Mouse (Mus musculus): ENCODE measurements around the gene Mrps27. TPM values are rescaled to one million over a fixed set of nuclear protein-coding genes. Genes with fewer than 3 reads are reported as not detected.
"Not testable (repeated sequence)": the region's sequence is repeated elsewhere in the genome, so short reads cannot be mapped to it uniquely, and the experiment has no call there.

Gene Mrps27
- 10 to 100 TPM; 28.3 to 28.7 TPM for total RNA-seq (2021)

DNA sequence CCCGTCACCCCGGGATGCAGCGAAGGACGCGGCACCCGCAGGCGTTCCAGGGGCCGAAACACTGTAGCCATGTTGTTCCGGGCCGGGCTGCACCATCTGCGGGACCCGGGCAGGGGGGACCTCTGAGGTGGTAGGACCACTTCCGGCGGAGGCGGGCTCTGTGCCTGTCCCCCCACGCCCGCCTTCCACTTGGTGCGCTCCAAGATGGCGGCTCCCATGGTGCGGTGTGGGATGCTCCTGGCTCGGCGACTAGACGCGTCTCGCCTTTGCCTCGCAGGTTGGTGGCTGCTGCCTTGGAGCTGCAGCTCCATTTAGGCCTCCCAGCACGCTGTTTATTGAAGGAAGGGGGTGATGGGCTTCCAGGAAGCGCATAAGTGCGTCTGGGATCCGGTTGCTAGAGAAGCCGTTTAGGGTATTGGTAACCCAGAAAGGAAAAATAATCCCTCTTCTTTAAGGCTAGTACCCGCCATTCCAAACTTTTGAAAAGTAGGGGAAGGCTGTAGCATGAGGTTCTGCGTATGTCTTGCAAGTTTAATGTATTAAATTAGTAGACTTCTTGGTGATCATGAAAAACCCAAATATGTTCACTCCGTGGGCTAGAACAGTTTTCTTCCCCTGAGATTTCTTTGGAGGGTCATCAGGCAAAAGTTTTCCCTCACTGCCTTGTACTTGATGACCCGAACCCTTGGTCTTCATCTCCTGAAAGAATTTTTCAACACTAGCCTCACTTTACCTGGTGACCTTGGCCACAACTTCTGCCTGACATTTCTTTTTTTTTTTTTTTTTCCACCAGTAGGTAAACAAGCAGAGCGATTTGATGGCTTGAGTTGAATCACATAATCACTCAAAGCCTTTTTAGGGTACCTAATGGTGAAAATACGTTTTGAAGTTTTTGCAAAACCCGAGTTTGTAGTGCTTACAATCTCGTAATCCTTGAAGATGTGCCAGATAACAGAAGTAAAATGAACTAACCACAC is at the start of gene Mrps27, which contains the start of gene Ptcd2:
Gene Mrps27 (plus strand): TSS at position 188 of the 977 bp plus-strand sequence.
Gene Ptcd2 (minus strand): TSS at position 107 of the 977 bp plus-strand sequence.
- peak; percentile 99 for DNase-seq
- intact Hi-C loops (cut with DNase I): no loop called here

DNA sequence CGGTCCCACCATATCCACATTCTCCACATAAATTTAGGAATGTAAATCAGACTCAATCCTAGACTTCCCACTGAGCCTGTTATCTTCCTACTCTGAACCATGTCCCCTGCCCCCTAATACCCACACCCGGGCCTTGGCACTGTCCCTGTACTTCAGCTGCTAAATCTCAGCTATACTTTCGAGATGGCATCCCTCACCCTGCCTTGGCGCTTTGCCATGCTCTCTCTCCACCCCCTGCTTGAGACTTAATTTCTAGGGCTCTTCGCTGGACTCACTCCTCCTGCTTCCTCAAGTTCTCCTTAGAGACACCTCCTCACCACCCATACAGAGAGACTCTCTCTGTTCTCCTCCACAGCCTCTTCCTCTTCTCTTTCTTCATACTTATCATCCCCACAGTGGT is 44.7 kb upstream of the Mrps27 start:
- intact Hi-C loops (cut with DNase I): no loop called here
- DNase-seq: peak; percentile 34

DNA sequence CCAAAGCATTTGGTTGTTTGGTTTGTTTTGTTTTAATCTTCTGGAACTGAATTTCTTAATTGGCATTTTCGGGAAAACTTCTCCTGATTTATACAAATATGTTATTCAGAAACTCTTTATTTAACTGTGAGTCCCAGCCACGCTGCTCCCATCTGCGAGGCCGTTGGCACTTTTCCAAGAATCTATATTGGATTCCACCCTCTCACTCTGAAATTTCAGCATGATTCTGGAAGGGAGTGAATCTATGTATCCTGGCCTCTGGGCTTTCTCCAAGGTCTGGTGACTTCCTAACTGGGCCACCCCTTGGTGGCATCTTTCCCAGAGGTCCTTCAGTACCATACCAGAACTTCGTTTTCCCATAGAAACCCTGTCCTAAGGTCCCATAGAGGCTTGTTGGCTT is 40.7 kb upstream of the Mrps27 start:
- intact Hi-C loops (cut with DNase I): no loop called here
- DNase-seq: no peak

DNA sequence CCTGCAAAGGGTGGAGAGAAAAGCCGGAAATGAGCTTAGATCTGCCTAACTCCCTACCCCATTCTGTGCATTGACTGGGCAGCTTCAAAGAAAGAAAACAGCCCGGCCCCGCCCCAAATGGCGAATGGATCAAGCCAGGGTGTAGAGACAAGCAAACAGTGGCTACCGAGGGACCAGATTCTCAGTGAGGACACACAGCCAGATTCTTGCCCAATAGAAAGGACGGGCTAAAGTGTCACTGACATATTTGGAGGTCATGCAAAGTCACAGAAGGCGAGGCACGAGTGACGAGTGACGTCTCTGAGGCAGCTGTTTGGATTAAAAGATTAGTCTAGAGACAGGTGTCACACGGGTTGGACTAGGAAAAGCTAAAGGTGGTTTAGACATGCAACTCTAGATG is 40.2 kb upstream of the Mrps27 start:
- intact Hi-C loops (cut with DNase I): no loop called here

DNA sequence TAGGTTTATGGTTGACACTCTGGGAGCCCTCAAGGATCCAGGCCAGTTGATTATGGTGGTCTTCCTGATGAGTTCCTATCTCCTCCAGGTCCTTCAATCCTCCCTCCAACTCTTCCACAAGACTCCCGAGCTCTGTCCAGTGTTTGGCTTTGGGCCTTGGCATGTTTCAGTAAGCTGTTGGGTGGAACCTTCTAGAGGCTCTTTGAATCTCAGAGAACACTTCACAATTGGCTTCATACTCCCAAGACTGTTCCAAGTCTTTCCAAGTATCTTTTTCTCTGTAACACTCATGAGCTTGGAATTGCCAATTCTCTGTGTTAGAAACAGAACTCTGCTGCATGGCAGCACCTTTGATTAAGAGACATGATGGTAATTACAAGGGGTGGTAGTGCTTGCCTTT is 39.4 kb upstream of the Mrps27 start:
- intact Hi-C loops (cut with DNase I): no loop called here
- DNase-seq: no peak

More for the DNA sequence above, 40.2 kb upstream of the Mrps27 start:
- DNase-seq: no peak

DNA sequence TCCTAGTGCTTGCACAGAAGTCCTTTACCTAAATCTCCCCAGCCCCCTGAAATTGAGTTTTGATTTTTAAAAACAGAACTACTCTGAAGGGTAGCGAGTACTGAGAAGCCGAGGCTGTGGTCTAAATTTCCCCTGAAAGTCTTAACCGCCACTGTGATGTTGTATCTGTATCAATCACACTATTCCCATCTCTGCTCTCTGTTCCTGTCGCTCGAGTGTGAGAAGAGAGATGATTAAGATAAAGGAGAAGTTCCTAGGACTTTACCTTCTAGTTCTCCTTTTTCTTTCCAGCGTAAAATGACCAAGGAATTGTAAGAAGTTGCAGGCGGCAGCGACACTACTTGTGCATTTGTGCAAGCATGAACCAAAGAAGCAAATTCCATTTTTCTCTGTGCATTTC is 38.4 kb upstream of the Mrps27 start:
- intact Hi-C loops (cut with DNase I): no loop called here
- DNase-seq: no peak

DNA sequence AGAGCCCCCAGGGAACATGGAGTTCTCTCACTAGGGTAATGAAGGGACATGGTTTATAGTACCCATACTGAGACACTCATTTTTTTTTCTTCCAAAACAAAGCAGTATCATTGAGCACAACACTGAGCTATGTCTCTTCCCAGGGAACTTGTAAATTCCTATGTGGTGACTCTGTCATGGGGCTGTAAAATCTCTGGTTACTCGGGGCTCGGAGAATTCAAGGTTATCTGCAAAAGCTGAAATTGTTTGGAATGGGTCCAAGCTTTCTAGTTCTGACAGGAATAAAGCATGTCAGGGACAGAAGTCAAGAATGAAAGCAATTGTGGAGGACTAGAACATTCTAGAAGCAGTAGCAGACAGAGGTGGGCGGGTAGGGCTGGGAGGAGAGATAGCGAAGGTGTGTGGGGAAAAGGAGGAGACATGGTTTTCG is 36.6 kb upstream of the Mrps27 start:
- intact Hi-C loops (cut with DNase I): no loop called here
- no peak for DNase-seq

DNA sequence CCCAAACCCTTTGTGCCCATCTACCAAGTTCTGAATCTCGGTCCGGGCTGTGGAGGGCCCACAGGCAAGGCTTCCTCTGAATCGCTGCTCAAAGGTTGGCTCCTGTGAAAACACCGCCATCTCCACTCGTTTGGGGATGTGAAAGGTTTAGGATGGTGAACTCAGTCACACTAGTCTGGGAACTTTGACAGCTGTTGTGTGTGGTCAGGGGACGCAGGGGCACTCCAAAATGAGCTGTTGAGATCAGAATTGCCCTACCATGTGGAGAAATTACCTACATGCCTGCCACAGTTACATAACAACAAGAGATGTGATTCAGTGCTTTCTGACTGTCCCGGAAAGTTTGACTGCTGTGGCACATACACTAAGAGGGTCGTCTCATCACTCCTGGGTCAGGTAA is 36.2 kb upstream of the Mrps27 start:
- no peak for DNase-seq
- intact Hi-C loops (cut with DNase I): no loop called here

DNA sequence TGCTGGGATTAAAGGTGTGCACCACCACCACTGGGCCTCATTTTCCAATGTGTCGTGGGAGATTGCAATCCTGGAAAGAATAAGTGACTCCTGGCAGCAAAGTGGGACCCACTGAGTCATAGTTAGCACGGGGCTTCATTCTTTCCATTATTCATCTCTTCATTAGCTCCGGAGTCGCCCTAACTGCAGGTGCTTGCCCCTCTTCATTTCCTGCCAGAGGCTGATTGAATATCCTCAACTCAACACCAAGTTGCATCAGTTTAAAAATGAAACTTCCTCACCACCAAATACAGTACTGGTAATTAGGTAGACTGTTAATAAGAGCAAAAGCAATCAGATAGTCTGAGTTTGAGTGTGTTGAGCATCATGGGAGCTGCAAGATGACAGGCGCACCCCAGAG is 30.5 kb upstream of the Mrps27 start:
- intact Hi-C loops (cut with DNase I): loop anchor here (10.0 kb wide), 1 partner anchor 159 kb away; no protein-coding TSS in a partner anchor
- no peak for DNase-seq

DNA sequence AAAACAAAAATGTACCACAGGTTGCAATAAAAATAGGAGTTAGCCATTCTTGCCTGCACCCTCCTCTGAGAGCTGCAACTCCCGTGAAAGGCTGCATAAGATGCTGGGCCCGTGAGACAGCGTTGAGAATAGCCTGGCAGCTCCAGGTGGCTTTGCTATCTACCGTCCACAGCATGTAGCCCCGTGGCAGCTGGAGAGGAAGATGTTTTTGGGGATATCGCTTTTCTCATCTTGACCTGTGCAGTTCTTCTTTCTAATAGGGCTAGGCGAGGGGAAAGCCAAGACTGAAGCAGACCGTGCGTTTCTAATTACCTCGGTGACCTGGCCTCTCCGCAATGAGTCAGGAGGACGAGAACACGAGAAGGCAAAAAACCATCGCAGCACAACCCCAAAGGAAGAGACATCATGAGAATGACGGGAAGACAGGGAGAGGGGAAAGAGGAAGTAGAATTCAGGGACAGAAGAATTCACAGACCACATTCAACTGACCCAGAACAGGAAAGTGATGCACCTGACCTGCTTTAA is 29.9 kb upstream of the Mrps27 start:
- intact Hi-C loops (cut with DNase I): loop anchor here (10.0 kb wide), 1 partner anchor 160 kb away; no protein-coding TSS in a partner anchor
- no peak for DNase-seq

DNA sequence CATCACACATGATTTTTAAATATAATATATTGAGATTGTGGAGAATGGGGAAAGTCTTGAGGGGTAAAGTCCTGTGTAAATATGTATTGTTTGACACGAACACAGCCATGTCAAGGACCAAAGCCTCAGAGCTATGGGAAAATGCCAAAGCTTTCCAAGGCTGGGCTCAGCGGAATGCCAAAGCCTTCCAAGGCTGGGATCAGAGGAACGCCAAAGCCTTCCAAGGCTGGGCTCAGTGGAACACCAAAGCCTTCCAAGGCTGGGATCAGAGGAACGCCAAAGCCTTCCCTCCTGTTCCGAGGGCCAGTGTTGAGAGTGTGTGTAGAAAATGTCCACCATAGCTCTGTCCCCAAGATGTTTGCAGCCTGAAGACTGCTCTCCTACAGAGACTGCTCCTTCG is 28.2 kb upstream of the Mrps27 start:
- DNase-seq: no peak

DNA sequence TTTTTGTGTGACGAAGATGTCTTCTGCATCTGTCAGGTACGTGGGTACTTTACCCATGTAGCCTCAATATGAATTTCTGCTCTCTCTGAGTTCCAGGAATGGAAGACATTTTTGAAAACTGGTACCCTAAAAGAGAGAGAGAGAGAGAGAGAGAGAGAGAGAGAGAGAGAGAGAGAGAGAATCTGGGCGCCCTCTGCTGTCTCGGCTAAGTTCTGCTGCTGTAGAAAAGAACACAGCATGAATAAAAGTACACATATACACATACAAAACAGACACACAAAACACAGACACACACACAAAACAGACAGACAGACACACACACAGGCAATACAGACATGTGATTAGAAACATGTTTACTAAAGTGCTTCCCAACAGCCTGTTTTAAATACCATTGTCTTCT is 27.5 kb upstream of the Mrps27 start:
- intact Hi-C loops (cut with DNase I): loop anchor here (10.0 kb wide), 1 partner anchor 162 kb away; no protein-coding TSS in a partner anchor
- peak; percentile 55 for DNase-seq

More for the DNA sequence above, 28.2 kb upstream of the Mrps27 start:
- intact Hi-C loops (cut with DNase I): loop anchor here (10.0 kb wide), 1 partner anchor 162 kb away; no protein-coding TSS in a partner anchor

DNA sequence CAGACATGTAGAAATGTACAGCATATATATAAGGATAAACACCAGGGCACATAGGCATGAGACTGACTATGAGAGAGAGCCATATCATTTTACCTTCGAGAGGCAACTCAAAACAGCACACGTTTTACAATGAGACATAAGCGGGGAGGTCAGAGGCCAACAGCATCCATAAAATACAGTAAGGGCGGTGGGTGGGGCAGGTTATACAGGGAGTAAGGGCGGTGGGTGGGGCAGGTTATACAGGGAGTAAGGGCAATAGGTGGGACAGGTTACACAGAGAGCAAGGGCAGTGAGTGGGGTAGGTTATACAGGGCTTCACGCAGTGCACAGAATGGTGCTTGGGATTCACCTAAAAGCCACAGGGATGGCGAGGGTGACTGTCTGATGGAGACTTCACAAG is 24.1 kb upstream of the Mrps27 start:
- DNase-seq: no peak

DNA sequence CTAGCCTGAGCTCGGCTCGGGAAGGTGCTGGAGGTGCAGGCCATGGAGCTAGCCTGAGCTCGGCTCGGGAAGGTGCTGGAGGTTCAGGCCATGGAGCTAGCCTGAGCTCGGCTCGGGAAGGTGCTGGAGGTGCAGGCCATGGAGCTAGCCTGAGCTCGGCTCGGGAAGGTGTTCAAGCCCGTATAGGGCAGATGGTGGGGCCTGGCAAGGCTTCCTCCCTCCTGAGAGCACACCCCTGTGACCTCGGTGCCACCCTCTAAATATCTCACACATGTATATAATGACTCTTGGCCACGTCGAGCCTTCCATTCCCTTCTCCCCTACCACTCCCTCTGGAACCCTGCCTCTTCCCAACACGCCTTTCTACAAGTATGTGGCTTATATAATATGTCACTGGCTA is 21.7 kb upstream of the Mrps27 start:
- DNase-seq; intact Hi-C loops (cut with DNase I): not testable (repeated sequence)

More for the DNA sequence above, 24.1 kb upstream of the Mrps27 start:
- intact Hi-C loops (cut with DNase I): no loop called here

DNA sequence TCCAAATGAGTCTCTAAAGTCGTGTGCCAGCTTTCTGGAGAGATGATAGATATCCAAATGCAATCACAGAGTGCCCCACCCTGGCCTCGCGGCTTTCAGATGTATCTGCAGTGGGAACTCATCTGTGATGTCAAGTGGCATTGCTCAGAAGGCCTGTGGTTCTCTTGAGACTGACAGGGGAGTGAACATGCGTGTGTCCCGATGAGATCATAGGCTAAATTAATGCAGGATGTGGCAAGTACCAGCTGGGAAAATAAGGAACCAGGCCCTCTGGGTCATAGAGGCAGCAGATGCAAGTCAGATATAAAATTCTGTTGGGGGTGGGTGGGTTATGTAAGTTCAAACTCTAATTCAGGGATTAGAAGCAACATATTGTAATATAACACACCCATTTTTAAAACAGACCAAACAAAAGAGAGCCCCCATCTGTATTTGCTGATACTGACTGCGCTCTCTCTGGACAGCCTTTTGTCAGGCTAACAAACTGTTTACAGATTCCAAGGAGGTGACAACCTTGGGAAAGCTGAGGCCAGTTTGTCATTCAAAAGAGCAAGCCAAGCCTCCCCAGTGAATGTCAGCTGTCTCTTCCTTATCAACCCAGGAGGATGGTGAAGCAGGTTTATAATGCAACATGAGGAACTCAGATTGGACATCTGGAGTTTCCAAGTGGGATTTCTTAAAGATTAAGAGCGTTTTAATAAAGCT is 20.8 kb upstream of the Mrps27 start:
- intact Hi-C loops (cut with DNase I): no loop called here
- no peak for DNase-seq

DNA sequence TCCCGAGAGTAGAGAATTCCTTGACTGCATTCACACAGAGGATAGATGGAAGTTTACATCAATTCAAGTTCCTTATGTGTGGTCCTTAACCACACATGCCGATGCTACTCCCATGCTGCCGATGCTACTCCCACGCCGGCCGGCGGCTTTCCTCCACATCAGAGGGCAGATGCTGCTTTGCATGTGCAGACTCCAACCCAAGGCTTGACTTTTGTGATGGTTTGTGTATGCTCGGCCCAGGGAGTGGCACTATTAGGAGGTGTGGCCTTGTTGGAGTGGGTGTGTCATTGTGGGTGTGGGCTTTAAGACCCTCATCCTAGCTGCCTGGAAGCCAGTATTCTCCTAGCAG is 20.3 kb upstream of the Mrps27 start:
- DNase-seq; intact Hi-C loops (cut with DNase I): not testable (repeated sequence)

DNA sequence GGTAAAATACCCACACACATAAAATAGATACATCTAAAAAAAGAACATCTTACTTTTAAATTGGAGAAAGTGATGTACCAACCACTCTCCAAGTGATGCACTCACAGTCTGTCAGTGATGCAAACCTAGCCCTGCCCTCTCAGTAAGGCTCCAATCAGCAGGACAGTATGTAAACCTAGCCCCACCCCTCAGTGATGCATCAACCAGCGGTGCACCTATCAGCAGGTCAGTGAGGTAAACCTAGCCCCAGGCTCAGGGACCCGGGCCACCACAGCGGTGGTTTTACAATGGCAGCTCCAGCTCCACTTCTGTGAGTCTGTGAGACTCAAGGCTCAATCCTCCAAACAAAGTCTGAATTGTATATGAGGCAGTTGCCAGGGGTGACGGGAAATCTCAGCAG is 13.3 kb upstream of the Mrps27 start:
- no peak for DNase-seq
- intact Hi-C loops (cut with DNase I): loop anchor here (5.0 kb wide), 1 partner anchor 464 kb away; no protein-coding TSS in a partner anchor

DNA sequence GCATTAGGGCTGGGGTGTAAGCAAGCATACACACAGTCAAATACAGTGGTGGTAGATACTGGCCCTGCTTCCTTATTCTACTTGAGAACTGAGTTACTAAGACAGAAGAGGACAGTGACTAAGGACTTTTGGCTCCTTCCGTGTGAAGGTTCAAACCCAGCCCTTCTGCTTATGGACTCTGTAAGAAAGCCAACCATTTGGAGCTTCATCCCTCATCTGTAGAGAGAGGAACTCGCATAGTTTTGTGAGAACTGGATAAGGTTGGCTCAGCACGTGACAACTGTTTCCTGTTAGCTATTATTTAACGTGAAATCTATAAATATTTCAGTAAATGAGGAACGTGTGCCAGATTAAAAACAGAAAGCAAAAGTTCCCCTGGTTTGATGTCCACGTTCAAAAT is 7.1 kb upstream of the Mrps27 start:
- intact Hi-C loops (cut with DNase I): no loop called here
- no peak for DNase-seq

DNA sequence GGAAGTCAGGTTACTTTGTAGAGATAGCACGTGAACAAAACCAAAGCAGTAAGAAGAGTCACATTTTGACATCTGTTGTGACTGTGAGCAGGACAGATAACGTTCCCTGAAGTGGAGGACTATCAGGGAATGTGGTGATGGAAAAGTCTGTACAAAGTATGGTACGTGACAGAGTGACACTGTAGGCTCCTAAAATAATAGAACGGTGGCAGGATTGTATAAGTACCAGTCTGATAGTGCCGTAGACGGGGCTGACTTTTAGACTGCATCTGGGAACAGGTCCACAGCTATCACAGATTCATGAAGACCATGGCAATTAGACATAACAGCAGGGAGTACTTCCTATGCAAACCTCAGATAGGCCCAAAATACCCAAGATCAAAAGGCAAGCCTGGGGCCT is 3.1 kb upstream of the Mrps27 start:
- intact Hi-C loops (cut with DNase I): no loop called here
- no peak for DNase-seq

DNA sequence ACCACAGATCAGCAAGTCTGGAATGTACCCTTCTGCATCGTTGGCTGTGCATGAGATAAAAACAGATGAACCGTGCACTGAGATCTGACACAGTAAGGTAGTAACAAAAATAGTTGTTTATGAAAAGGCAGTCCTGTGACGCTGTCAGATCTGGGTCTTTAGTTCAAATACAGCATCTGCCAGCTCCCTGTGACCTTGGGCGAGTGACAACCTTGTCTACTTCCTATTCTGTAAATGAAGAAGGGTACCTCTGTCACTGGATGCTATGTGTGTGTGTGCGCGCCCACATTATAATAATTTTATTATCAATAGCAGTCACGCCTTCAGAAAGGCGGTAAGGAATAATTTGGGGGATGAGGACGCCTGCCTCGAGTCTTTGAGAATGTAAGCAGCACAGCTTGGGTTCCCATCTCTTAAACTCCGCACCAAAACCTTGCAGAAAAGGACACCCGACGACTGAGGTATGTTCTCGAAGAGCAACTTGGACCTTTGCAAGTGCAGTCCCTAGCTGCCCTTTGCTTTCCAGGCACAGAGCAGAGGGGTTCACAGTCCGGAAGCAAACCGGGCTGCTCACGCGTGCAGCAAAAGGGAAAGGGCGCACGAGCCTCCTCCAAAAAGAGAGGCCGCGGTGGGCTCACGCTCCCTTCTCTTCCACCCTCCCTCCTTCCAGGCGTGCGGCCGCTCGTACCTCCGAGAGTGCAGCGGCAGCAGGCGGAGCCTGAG is 549 bp upstream of the Mrps27 start:
- intact Hi-C loops (cut with DNase I): no loop called here
- no peak for DNase-seq

DNA sequence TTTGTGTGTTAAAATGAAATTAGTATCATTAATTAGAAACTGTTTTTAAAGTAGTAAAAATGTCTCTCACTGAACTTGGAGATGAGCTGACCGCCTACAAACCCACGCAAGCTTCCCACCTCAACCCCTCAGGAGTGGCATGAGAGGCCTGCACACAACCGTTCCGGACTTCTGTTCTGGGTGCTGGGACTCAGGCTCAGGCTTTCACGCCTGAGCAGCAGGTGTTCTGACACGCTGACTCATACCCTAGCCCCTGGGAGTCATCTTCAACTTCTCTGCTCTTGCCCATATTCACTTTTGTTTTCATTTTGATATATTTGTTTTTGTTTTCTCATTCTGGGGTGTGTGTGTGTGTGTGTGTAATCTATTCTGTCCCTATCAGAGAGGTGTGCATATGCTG is 5.4 kb downstream of the Mrps27 start:
- no peak for DNase-seq
- intact Hi-C loops (cut with DNase I): no loop called here

Measured in left cerebral cortex, postnatal 4 days (tissue).